Mouse (Mus musculus) activated CD4-positive, CD25-positive, alpha-beta regulatory T cell, adult 4 months (primary cell): ENCODE measurements around the gene Clnk. TPM values are rescaled to one million over a fixed set of nuclear protein-coding genes. Genes with fewer than 3 reads are reported as not detected.

ENCODE experiments used
- ATAC-seq: one replicate; pipeline ENCODE4 v1.8.0; 2017
- polyA plus RNA-seq, 2 experiments: library from polyadenylated mRNA; unstranded; fragments of 100-300 nt; shearing (Covaris generic); gene quantifications; one replicate each; pipeline ENCODE4 v1.2.1; 2017

The Clnk gene
- polyA plus RNA-seq, 2 experiments from 2014 or later: not detected

DNA sequence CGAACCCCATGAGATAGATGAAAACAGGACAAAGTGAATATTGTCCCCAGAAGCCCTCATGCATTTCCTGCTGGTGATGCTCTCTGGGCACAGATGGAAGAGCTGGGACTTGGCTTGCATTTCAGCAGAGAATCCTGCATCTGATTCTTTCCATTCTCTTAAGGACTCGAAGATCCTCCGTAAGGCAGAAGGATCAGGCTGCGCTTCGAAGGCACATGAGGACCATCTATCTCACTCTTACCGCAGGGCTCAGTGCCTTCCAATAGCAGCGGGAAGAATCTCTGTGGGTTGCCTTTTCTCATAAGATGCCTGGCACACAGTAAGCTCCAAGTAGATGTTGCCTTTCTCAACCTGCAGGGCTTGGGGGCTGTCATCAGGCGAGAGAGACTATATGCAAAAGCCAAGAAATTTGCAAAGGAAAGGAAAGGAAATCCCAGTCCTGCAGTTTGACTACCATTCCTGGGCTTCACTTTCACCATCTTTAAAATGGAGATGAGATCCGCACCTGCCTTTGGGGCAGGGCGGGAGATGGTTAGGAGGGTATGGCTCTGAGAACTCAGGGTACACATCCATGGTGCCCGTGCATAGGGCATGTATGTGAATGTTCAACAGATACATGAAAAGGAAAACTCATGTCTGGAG is 167.6 kb downstream of the Clnk start:
- no peak for ATAC-seq

DNA sequence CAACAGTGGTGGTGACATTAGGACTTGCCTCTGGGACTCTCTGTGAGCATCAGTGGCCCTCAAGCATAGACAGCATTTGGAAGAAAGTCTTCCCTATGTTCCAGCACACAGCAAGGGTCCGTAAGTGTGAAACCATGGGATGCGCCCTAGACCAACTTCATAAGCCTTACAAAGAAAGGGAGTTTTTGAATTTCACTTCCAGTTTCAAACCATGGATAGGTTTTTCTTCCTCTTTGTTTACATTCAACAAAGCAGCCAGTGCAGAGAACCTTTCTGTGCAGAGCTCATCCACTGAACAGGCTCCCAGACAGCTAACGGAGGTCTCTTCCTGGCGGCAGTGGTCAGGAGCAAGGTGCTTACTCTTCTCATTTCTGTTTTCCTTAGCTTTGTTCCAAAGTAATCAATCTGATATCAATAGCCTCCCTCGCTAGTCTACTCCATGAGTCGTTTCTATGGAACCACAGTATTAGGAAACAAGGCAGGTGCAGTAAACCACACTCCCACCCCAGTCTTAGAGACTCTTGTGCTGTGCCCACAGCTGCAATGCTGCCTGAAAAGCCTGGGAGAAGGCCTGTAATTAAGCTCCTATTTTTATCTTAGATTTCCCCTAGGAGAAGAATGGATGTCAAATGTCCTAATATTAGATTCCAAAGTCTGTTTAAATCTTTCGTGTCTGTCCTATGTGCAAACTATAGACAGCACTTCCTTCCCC is 169.1 kb downstream of the Clnk start:
- ATAC-seq: no peak

DNA sequence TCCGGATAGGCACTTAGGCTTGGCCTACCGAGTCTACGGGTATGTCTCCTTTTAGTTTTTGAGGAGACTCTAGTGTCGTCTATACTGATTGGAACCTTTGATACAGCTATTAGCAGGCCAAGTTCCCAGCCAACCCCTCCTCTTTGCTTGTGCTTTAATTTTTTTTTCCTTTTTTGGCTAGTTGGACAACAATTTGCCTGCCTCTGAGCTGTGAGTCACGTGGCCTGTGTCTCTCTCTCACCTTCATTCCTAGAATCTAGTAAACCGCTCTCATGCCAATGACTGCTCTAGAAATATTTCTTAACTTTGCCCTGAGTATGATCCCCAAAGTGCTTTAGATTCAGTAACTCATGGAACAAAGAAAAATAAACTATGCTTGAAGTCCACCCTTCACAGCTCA is 173.7 kb downstream of the Clnk start:
- ATAC-seq: no peak

DNA sequence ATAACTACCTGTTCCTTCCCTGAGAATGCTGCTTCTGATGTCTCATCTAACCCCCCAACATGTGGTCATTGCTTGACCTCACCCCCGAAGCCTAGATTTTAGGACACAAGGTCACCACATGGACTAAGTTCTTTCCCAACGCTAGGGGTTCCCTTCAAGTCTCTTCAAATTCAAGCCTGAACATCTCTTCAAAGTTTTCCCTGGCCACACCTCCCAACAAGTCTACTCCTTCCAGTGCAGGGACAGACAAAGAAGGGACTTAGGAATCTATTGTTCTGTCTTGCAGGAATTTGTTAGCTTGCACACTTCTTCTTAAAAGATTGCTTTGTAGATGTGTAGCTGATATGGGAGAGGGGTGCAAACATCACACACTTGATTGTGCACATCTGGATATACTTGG is 174.5 kb downstream of the Clnk start:
- no peak for ATAC-seq

DNA sequence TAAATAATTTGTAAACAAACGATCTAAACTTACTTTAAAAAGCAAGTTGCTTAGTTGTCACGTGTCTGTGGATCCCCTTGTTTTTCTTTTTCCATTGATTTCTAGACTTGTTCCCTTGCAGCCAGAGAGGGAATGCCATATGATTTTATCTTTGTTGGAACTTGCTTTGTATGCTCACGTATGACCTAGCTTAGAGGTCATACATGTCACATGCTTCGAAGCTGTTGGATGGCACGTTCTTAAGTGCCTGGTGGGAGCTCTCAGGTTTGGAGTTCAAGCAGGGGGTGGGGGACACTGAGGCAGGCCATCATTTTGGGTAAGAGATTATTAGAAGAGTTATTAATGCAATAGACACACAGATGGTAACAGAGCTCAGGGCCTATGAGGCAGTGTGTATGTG is 178.1 kb downstream of the Clnk start:
- no peak for ATAC-seq

DNA sequence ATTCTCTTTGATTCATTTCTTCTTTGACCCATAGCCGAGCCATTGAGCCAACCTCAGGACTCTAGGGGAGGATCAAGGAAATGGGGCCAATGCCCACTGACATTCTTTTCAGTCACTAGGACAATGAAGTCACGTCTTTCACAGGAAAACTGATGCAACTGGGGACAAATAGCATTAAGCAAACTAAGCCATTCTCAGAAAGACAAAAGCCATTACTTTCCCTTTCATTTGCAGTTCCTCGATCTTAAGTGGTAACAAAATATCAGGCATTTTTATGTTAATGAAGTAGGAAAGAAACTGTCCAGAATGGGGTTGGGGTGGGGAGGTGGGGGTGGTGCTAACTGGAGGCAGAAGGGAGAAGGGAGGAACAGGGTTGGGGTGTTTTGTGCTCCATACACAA is 178.6 kb downstream of the Clnk start:
- ATAC-seq: no peak

DNA sequence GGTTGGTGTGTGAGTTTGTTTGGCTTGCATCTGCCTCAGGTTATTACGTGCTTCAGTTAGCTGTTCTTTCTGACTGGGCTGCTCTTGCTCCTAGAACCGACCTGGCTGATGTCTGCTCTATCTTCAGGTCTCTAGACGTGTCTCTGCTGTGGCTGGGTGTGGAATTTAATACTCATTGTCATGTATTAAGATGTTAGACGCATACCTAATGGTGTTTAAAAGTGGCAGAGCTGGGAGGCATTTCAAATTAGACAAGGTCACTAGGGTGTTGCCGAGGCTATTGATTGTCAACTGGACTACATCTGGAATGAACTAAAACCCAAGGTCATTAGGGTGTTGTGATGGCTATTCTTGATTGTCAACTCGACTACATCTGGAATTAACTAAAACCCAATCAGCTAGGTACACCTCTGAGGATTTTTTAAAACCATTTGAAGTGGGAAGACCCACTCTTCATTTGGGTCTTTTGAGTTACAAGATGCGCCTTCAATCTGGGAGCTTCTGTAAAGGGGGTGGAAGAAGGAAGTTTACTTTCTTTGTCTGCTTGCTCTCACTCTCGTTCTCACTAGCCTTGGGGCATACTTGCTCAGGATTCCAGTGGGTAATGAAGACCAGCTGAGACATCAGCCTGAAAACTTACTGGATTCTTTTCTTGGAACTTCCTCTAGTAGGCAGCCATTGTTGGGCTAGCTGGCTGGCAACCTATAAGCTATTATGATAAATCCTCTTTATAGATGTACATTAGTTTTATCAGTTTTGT is 179.8 kb downstream of the Clnk start:
- no peak for ATAC-seq

DNA sequence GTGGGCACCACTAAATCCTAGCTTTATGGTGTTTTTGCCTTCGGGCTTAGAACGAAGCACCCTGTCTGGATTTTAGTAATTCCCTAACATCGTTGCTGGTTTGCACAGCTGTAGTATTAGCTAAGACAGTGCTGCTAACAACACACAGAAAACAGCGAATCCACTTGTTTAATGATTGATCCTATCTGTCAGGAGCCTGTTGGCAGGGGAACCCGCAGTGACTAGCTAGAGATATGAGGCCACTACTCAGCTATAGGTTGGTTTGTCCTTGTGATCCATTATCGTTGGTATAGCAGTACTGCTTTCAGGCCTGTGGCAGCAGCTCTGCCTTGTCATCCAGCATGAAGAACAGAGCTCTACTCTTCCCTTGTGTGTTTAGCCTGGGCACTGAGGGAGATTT is 183.8 kb downstream of the Clnk start:
- no peak for ATAC-seq

DNA sequence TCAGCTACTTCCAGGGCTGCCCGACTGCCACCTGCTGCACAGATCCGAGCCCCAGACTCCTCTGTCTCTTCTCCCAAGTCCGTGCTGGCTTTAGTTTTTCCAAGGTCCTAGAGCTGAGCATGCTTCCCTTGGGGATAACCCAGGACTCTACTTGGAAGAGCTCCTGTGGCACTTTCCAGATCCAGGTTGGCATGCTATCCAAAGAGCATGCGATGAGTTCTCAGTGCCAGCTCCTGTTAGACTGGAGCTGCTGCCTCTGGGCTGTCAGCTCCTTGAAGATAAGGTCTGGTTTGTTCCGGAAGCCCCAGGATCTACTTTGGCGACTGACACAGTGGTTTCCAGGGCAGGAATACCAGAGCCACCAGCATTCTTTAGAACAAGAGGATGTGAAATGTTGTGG is 187.4 kb downstream of the Clnk start:
- ATAC-seq: no peak

DNA sequence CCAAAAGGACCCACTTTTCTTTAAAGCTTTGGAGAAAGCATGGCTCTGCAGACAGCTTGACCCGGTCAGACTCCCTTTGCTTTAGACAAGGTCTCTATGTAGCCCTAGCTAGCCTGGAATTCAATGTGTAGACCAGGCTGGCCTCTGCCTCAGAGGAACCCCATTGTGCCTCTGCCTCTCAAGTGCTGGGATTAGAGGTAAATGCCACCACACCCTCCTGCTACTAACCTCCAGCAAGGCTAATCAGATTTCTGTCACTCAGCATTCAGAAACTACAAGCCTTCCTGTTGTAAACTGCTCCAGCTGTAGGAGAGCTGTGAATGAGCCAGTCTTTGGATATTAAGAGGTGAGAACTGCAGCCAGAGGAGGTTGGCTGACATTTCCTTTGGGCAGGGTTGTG is 188.9 kb downstream of the Clnk start:
- ATAC-seq: no peak

DNA sequence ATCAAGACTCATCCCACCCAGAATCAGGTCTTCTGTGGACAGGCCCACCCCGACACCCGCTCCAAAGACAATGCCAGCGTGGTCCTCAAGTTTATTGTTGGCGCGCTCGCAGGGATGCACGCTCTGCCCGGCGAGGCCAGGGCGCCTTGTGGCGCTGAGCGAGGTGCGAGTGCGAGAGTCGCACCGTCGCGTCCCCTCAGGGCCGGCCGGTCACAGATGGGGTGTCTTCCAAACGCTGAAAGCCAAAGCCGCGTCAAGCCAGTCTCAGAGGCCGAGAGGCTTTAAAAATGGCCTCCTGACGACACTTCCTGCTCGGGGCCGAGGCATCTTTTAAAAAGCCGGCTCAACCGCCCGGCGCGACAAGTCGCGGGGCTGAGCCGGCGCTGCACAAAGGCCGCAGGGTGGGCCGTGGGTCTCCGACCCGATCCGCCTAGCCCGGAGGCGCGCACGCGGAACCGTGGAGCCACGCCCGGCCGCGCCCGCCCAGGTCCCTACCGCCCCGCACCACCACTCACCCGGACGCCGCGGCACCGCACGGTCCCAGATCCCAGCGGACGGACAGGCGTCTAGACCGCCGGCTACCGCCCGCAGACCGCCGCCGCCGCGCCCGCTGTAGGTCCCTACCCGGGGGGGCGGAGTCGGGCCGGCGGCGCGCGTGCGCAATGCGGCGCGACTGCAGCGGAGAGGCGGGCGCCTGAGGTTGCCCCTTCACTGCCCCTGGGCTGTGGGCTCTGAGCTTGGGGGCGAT is 192.3 kb downstream of the Clnk start, which contains the start of gene Zfp518b:
Gene Zfp518b (minus strand): TSS at position 663 of the 748 bp plus-strand sequence.
- ATAC-seq: peak; percentile 76

DNA sequence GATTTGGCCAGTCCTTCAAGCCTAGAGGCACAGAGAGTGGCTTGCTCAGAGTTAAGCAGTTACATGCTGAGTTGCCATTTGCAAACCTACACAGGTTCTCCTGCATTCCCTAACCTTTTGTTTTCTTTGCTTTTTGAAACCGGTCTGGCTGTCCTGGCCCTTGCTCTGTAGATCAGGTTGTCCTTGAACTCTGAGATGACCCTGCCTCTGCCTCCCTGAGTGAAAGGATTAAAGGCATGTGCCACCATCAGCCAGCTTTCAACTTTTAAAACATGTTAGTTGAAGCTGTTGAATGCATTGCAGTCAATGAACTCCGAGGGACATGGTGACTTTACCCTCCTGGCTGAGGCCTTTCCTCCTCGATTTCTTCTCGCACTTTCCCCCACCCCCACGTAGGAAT is 217.8 kb downstream of the Clnk start:
- ATAC-seq: no peak

Other genes starting within 250 kb of the Clnk start
- gene Zfp518b, start 192.0 kb downstream of the Clnk start, polyA plus RNA-seq: under 1 TPM; 0.49 to 0.73 TPM